Mouse (Mus musculus): ENCODE measurements at regions not wholly inside any gene's neighbourhood (a gene's known extent, or its start where the extent isn't known, plus 50 kb on each side); places are given as distances from the start of the nearest gene placed in this dataset.

- TF ChIP-seq POLR2A (IDR thresholded peaks at IDR 0.05; ENCODE audit: extremely low read depth, insufficient read depth, low read length) (no peak), CTCF (IDR thresholded peaks at IDR 0.05; ENCODE audit: low read depth, low read length) (no peak)
Observed at GRCm38 (mm10) chrX:129645106-129645505, 104.4 kb upstream of the Diaph2 start.
